Mouse (Mus musculus): ENCODE data around the gene Zfp513. TPM values are rescaled to one million over a fixed set of nuclear protein-coding genes. Genes with fewer than 3 reads are reported as not detected.

Zfp513 gene
- polyA plus RNA-seq (2012; rRNA removed) = 44.5 and 45.4 TPM in 2 replicates

- TF ChIP-seq CTCF (IDR thresholded peaks at IDR 0.05; ENCODE audit: borderline replicate concordance, insufficient read depth, low read depth, low read length) = no peak
- TF ChIP-seq POLR2A (IDR thresholded peaks at IDR 0.05; ENCODE audit: borderline replicate concordance, insufficient read depth, low read length) = peak; percentile 79; the same call in 1 of the 2 replicates
- WGBS = under 1% methylated on average over 53 of the region's 53 CpGs
- no peaks in the 10 kb centered on the region for H3K27me3 ChIP-seq (ENCODE audit: control insufficient read depth, insufficient read depth, low read length)
- peak; percentile 95 to 99 for DNase-seq
- H3K27ac ChIP-seq (ENCODE audit: insufficient read depth, low read length) = peak within 1 kb of the TSS; percentile 66
- H3K4me1 ChIP-seq (ENCODE audit: control insufficient read depth, insufficient read depth, low read length) = no peaks in the 10 kb centered on the region
- H3K4me3 ChIP-seq (replicated peaks; ENCODE audit: insufficient read depth, low read depth, low read length) = peak within 1 kb of the TSS; percentile 79
Measured at GRCm38 (mm10) chr5:31201742-31202590, at the start of gene Zfp513. TSS of gene Zfp513 (minus strand) at chr5:31202303.

- Histone ChIP-seq H3K27me3 (ENCODE audit: control insufficient read depth, insufficient read depth, low read length) (no peaks in the 10 kb centered on the region), H3K4me1 (ENCODE audit: control insufficient read depth, insufficient read depth, low read length) (no peaks in the 10 kb centered on the region; the same call in 1 of the 2 replicates), H3K4me3 (replicated peaks; ENCODE audit: insufficient read depth, low read depth, low read length) (peak within 1 kb of the TSS; percentile 32), H3K27ac (ENCODE audit: insufficient read depth, low read length) (no peak within 1 kb of the TSS)
- DNase-seq = peak; percentile 32 to 44
- 35% methylated on average over 47 of the region's 47 CpGs for WGBS
- TF ChIP-seq POLR2A (IDR thresholded peaks at IDR 0.05; ENCODE audit: borderline replicate concordance, insufficient read depth, low read length) (no peak), CTCF (IDR thresholded peaks at IDR 0.05; ENCODE audit: borderline replicate concordance, insufficient read depth, low read depth, low read length) (no peak)
Measured at GRCm38 (mm10) chr5:31251541-31252101, 49.5 kb upstream of the Zfp513 start, which contains the start of gene Krtcap3. TSS of gene Krtcap3 (plus strand) at chr5:31251691.

- DNase-seq = no peak
- no peak for TF ChIP-seq CTCF (IDR thresholded peaks at IDR 0.05; ENCODE audit: borderline replicate concordance, insufficient read depth, low read depth, low read length)
- no peak for TF ChIP-seq POLR2A (IDR thresholded peaks at IDR 0.05; ENCODE audit: borderline replicate concordance, insufficient read depth, low read length)
- H3K4me1 ChIP-seq (ENCODE audit: control insufficient read depth, insufficient read depth, low read length) = no peaks in the 10 kb centered on the region; the same call in 1 of the 2 replicates
- H3K4me3 ChIP-seq (replicated peaks; ENCODE audit: insufficient read depth, low read depth, low read length) = no peak overlapping the region
- H3K27me3 ChIP-seq (ENCODE audit: control insufficient read depth, insufficient read depth, low read length) = no peaks in the 10 kb centered on the region
- H3K27ac ChIP-seq (ENCODE audit: insufficient read depth, low read length) = no peak overlapping the region
- WGBS = 23% methylated on average over 4 of the region's 4 CpGs
Measured at GRCm38 (mm10) chr5:31250716-31251115, 48.6 kb upstream of the Zfp513 start.

GRCm38 (mm10) chr5:31242191-31242590, 40.1 kb upstream of the Zfp513 start:
- TF ChIP-seq CTCF (IDR thresholded peaks at IDR 0.05; ENCODE audit: borderline replicate concordance, insufficient read depth, low read depth, low read length) (no peak), POLR2A (IDR thresholded peaks at IDR 0.05; ENCODE audit: borderline replicate concordance, insufficient read depth, low read length) (no peak)
- no peaks in the 10 kb centered on the region for H3K27me3 ChIP-seq (ENCODE audit: control insufficient read depth, insufficient read depth, low read length)
- no peak for DNase-seq
- H3K27ac ChIP-seq (ENCODE audit: insufficient read depth, low read length) = no peak overlapping the region
- no peaks in the 10 kb centered on the region; the same call in 1 of the 2 replicates for H3K4me1 ChIP-seq (ENCODE audit: control insufficient read depth, insufficient read depth, low read length)
- H3K4me3 ChIP-seq (replicated peaks; ENCODE audit: insufficient read depth, low read depth, low read length) = peak overlapping the region; percentile 20
- 17% methylated on average over 10 of the region's 10 CpGs for WGBS

- DNase-seq = no peak
- H3K27ac ChIP-seq (ENCODE audit: insufficient read depth, low read length) = no peak overlapping the region
- H3K27me3 ChIP-seq (ENCODE audit: control insufficient read depth, insufficient read depth, low read length) = no peaks in the 10 kb centered on the region
- peak overlapping the region; percentile 83 for H3K4me3 ChIP-seq (replicated peaks; ENCODE audit: insufficient read depth, low read depth, low read length)
- WGBS = 1% methylated on average over 13 of the region's 13 CpGs
- no peaks in the 10 kb centered on the region; the same call in 1 of the 2 replicates for H3K4me1 ChIP-seq (ENCODE audit: control insufficient read depth, insufficient read depth, low read length)
- TF ChIP-seq CTCF (IDR thresholded peaks at IDR 0.05; ENCODE audit: borderline replicate concordance, insufficient read depth, low read depth, low read length) = no peak
- TF ChIP-seq POLR2A (IDR thresholded peaks at IDR 0.05; ENCODE audit: borderline replicate concordance, insufficient read depth, low read length) = no peak
Measured at GRCm38 (mm10) chr5:31241522-31242034, 39.5 kb upstream of the Zfp513 start.

- under 1% methylated on average over 98 of the region's 103 CpGs for WGBS
- Histone ChIP-seq H3K27me3 (ENCODE audit: control insufficient read depth, insufficient read depth, low read length) (no peaks in the 10 kb centered on the region), H3K4me3 (replicated peaks; ENCODE audit: insufficient read depth, low read depth, low read length) (peak within 1 kb of the TSS; percentile 96), H3K4me1 (ENCODE audit: control insufficient read depth, insufficient read depth, low read length) (no peaks in the 10 kb centered on the region; the same call in 1 of the 2 replicates), H3K27ac (ENCODE audit: insufficient read depth, low read length) (peak within 1 kb of the TSS; percentile 89)
- DNase-seq = peak; percentile 96 to 97
- TF ChIP-seq CTCF (IDR thresholded peaks at IDR 0.05; ENCODE audit: borderline replicate concordance, insufficient read depth, low read depth, low read length) = no peak
- TF ChIP-seq POLR2A (IDR thresholded peaks at IDR 0.05; ENCODE audit: borderline replicate concordance, insufficient read depth, low read length) = peak; percentile 89; the same call in 1 of the 2 replicates
Measured at GRCm38 (mm10) chr5:31240637-31241521, 38.8 kb upstream of the Zfp513 start, which contains the start of the genes Nrbp1 and Gm9970. TSS of gene Nrbp1 (plus strand) at chr5:31240864. TSS of gene Gm9970 (minus strand) at chr5:31241232.

GRCm38 (mm10) chr5:31226641-31227040, 24.5 kb upstream of the Zfp513 start:
- no peak overlapping the region for H3K4me3 ChIP-seq (replicated peaks; ENCODE audit: insufficient read depth, low read depth, low read length)
- H3K27ac ChIP-seq (ENCODE audit: insufficient read depth, low read length) = no peak overlapping the region
- DNase-seq = no peak
- H3K4me1 ChIP-seq (ENCODE audit: control insufficient read depth, insufficient read depth, low read length) = no peaks in the 10 kb centered on the region
- 71% methylated on average over 1 of the region's 1 CpGs for WGBS
- TF ChIP-seq CTCF (IDR thresholded peaks at IDR 0.05; ENCODE audit: borderline replicate concordance, insufficient read depth, low read depth, low read length) = no peak
- no peak for TF ChIP-seq POLR2A (IDR thresholded peaks at IDR 0.05; ENCODE audit: borderline replicate concordance, insufficient read depth, low read length)
- no peaks in the 10 kb centered on the region for H3K27me3 ChIP-seq (ENCODE audit: control insufficient read depth, insufficient read depth, low read length)

Data from cerebellum, adult 2 months (tissue).